Mouse (Mus musculus): ENCODE data around the gene Cramp1l. TPM values are rescaled to one million over a fixed set of nuclear protein-coding genes. Genes with fewer than 3 reads are reported as not detected.
"Not testable (repeated sequence)": the region's sequence is repeated elsewhere in the genome, so short reads cannot be mapped to it uniquely, and the experiment has no call there.

Cramp1l gene
- polyA plus RNA-seq, 1 experiment from 2014 or later = 11.8 TPM

- DNase-seq (ENCODE audit: low spot score) (no peak), ATAC-seq (replicated peaks; ENCODE audit: low FRiP score) (no peak)
- Histone ChIP-seq H3K4me1 (replicated peaks; ENCODE audit: control insufficient read depth, insufficient read depth, low read length) (no peaks in the 10 kb centered on the region), H3K4me3 (ENCODE audit: low read depth, low read length) (no peak overlapping the region), H3K36me3 (ENCODE audit: control insufficient read depth, insufficient read depth, low read length) (peaks cover 21% of the 10 kb centered on the region), H3K27ac (ENCODE audit: low read depth, low read length) (no peak overlapping the region), H3K9me3 (ENCODE audit: control insufficient read depth, low read length) (no peaks in the 10 kb centered on the region), H3K27me3 (replicated peaks; ENCODE audit: control insufficient read depth, insufficient read depth, low read length) (no peaks in the 10 kb centered on the region), H3K9ac (ENCODE audit: low read depth, low read length) (no peak overlapping the region), H3K4me2 (no peak overlapping the region)
- WGBS = 87% methylated on average over 7 of the region's 7 CpGs
Observed at GRCm38 (mm10) chr17:24943036-24943435, 72.6 kb downstream of the Cramp1l start.

GRCm38 (mm10) chr17:24942453-24942852, 73.1 kb downstream of the Cramp1l start:
- H3K27me3 ChIP-seq (replicated peaks; ENCODE audit: control insufficient read depth, insufficient read depth, low read length); H3K4me1 ChIP-seq (replicated peaks; ENCODE audit: control insufficient read depth, insufficient read depth, low read length); H3K4me2 ChIP-seq; H3K4me3 ChIP-seq (ENCODE audit: low read depth, low read length); H3K9me3 ChIP-seq (ENCODE audit: control insufficient read depth, low read length); DNase-seq (ENCODE audit: low spot score); H3K27ac ChIP-seq (ENCODE audit: low read depth, low read length); H3K9ac ChIP-seq (ENCODE audit: low read depth, low read length): not testable (repeated sequence)
- 0 out of 2 replicates have a peak, but pooled peaks have one; percentile 47 for ATAC-seq (replicated peaks; ENCODE audit: low FRiP score)
- WGBS = 24% methylated on average over 2 of the region's 2 CpGs
- peaks cover 19% of the 10 kb centered on the region for H3K36me3 ChIP-seq (ENCODE audit: control insufficient read depth, insufficient read depth, low read length)

GRCm38 (mm10) chr17:24937266-24937665, 78.3 kb downstream of the Cramp1l start:
- H3K27ac ChIP-seq (ENCODE audit: low read depth, low read length) = peak overlapping the region; percentile 68
- H3K4me1 ChIP-seq (replicated peaks; ENCODE audit: control insufficient read depth, insufficient read depth, low read length) = peaks cover 24% of the 10 kb centered on the region
- H3K27me3 ChIP-seq (replicated peaks; ENCODE audit: control insufficient read depth, insufficient read depth, low read length) = no peaks in the 10 kb centered on the region
- 46% methylated on average over 6 of the region's 6 CpGs for WGBS
- peak overlapping the region; percentile 80 for H3K9ac ChIP-seq (ENCODE audit: low read depth, low read length)
- DNase-seq (ENCODE audit: low spot score) (no peak), ATAC-seq (replicated peaks; ENCODE audit: low FRiP score) (no peak)
- no peaks in the 10 kb centered on the region for H3K9me3 ChIP-seq (ENCODE audit: control insufficient read depth, low read length)
- peak overlapping the region; percentile 97 for H3K4me3 ChIP-seq (ENCODE audit: low read depth, low read length)
- H3K36me3 ChIP-seq (ENCODE audit: control insufficient read depth, insufficient read depth, low read length) = peaks cover 3% of the 10 kb centered on the region; the same call in 1 of the 2 replicates
- peak overlapping the region; percentile 90 for H3K4me2 ChIP-seq

GRCm38 (mm10) chr17:24936259-24937237, 79.0 kb downstream of the Cramp1l start, which contains the start of gene Mapk8ip3:
Mapk8ip3 (minus strand) TSS chr17:24936977.
- peak within 1 kb of the TSS; percentile 97 for H3K4me3 ChIP-seq (ENCODE audit: low read depth, low read length)
- DNase-seq (ENCODE audit: low spot score) = peak; percentile 96
- H3K9ac ChIP-seq (ENCODE audit: low read depth, low read length) = peak within 1 kb of the TSS; percentile 80
- H3K4me1 ChIP-seq (replicated peaks; ENCODE audit: control insufficient read depth, insufficient read depth, low read length) = peaks cover 24% of the 10 kb centered on the region
- peaks cover 5% of the 10 kb centered on the region; the same call in 1 of the 2 replicates for H3K36me3 ChIP-seq (ENCODE audit: control insufficient read depth, insufficient read depth, low read length)
- H3K27me3 ChIP-seq (replicated peaks; ENCODE audit: control insufficient read depth, insufficient read depth, low read length) = no peaks in the 10 kb centered on the region
- H3K9me3 ChIP-seq (ENCODE audit: control insufficient read depth, low read length) = no peaks in the 10 kb centered on the region
- WGBS = under 1% methylated on average over 78 of the region's 78 CpGs
- H3K27ac ChIP-seq (ENCODE audit: low read depth, low read length) = peak within 1 kb of the TSS; percentile 68
- H3K4me2 ChIP-seq = peak within 1 kb of the TSS; percentile 90
- ATAC-seq (replicated peaks; ENCODE audit: low FRiP score) = peak; percentile 98

GRCm38 (mm10) chr17:24935666-24936065, 79.9 kb downstream of the Cramp1l start:
- Histone ChIP-seq H3K36me3 (ENCODE audit: control insufficient read depth, insufficient read depth, low read length) (peaks cover 5% of the 10 kb centered on the region; the same call in 1 of the 2 replicates), H3K4me3 (ENCODE audit: low read depth, low read length) (peak overlapping the region; percentile 97), H3K4me1 (replicated peaks; ENCODE audit: control insufficient read depth, insufficient read depth, low read length) (peaks cover 24% of the 10 kb centered on the region), H3K27ac (ENCODE audit: low read depth, low read length) (no peak overlapping the region), H3K9ac (ENCODE audit: low read depth, low read length) (peak overlapping the region; percentile 80), H3K4me2 (peak overlapping the region; percentile 90), H3K27me3 (replicated peaks; ENCODE audit: control insufficient read depth, insufficient read depth, low read length) (no peaks in the 10 kb centered on the region), H3K9me3 (ENCODE audit: control insufficient read depth, low read length) (no peaks in the 10 kb centered on the region)
- DNase-seq (ENCODE audit: low spot score) = no peak
- no peak for ATAC-seq (replicated peaks; ENCODE audit: low FRiP score)

GRCm38 (mm10) chr17:24934926-24935325, 80.7 kb downstream of the Cramp1l start:
- H3K9me3 ChIP-seq (ENCODE audit: control insufficient read depth, low read length) = no peaks in the 10 kb centered on the region
- peaks cover 24% of the 10 kb centered on the region for H3K4me1 ChIP-seq (replicated peaks; ENCODE audit: control insufficient read depth, insufficient read depth, low read length)
- ATAC-seq (replicated peaks; ENCODE audit: low FRiP score) (no peak), DNase-seq (ENCODE audit: low spot score) (no peak)
- peak overlapping the region; percentile 90 for H3K4me2 ChIP-seq
- H3K27ac ChIP-seq (ENCODE audit: low read depth, low read length) = peak overlapping the region; percentile 11; the same call in 1 of the 2 replicates
- WGBS = 72% methylated on average over 4 of the region's 4 CpGs
- H3K9ac ChIP-seq (ENCODE audit: low read depth, low read length) = peak overlapping the region; percentile 80
- no peaks in the 10 kb centered on the region for H3K27me3 ChIP-seq (replicated peaks; ENCODE audit: control insufficient read depth, insufficient read depth, low read length)
- H3K4me3 ChIP-seq (ENCODE audit: low read depth, low read length) = peak overlapping the region; percentile 97
- H3K36me3 ChIP-seq (ENCODE audit: control insufficient read depth, insufficient read depth, low read length) = peaks cover 5% of the 10 kb centered on the region; the same call in 1 of the 2 replicates

- Histone ChIP-seq H3K4me2 (no peak overlapping the region), H3K9me3 (ENCODE audit: control insufficient read depth, low read length) (no peaks in the 10 kb centered on the region), H3K27me3 (replicated peaks; ENCODE audit: control insufficient read depth, insufficient read depth, low read length) (no peaks in the 10 kb centered on the region), H3K4me1 (replicated peaks; ENCODE audit: control insufficient read depth, insufficient read depth, low read length) (peaks cover 24% of the 10 kb centered on the region), H3K4me3 (ENCODE audit: low read depth, low read length) (no peak overlapping the region), H3K9ac (ENCODE audit: low read depth, low read length) (no peak overlapping the region), H3K27ac (ENCODE audit: low read depth, low read length) (no peak overlapping the region), H3K36me3 (ENCODE audit: control insufficient read depth, insufficient read depth, low read length) (peaks cover 5% of the 10 kb centered on the region; the same call in 1 of the 2 replicates)
- no peak for DNase-seq (ENCODE audit: low spot score)
- no peak for ATAC-seq (replicated peaks; ENCODE audit: low FRiP score)
- 88% methylated on average over 4 of the region's 4 CpGs for WGBS
Observed at GRCm38 (mm10) chr17:24933163-24933562, 82.4 kb downstream of the Cramp1l start.

GRCm38 (mm10) chr17:24932431-24932830, 83.2 kb downstream of the Cramp1l start:
- 91% methylated on average over 4 of the region's 4 CpGs for WGBS
- Histone ChIP-seq H3K9ac (ENCODE audit: low read depth, low read length) (no peak overlapping the region), H3K36me3 (ENCODE audit: control insufficient read depth, insufficient read depth, low read length) (peaks cover 9% of the 10 kb centered on the region; the same call in 1 of the 2 replicates), H3K4me1 (replicated peaks; ENCODE audit: control insufficient read depth, insufficient read depth, low read length) (peaks cover 24% of the 10 kb centered on the region), H3K9me3 (ENCODE audit: control insufficient read depth, low read length) (no peaks in the 10 kb centered on the region), H3K4me3 (ENCODE audit: low read depth, low read length) (no peak overlapping the region), H3K27me3 (replicated peaks; ENCODE audit: control insufficient read depth, insufficient read depth, low read length) (no peaks in the 10 kb centered on the region), H3K4me2 (no peak overlapping the region), H3K27ac (ENCODE audit: low read depth, low read length) (no peak overlapping the region)
- ATAC-seq (replicated peaks; ENCODE audit: low FRiP score) = no peak
- no peak for DNase-seq (ENCODE audit: low spot score)

Measured in liver, embryonic 11.5 days (tissue).